ENCODE assay signal across 10 mouse cellular contexts in the genomic region with DNA sequence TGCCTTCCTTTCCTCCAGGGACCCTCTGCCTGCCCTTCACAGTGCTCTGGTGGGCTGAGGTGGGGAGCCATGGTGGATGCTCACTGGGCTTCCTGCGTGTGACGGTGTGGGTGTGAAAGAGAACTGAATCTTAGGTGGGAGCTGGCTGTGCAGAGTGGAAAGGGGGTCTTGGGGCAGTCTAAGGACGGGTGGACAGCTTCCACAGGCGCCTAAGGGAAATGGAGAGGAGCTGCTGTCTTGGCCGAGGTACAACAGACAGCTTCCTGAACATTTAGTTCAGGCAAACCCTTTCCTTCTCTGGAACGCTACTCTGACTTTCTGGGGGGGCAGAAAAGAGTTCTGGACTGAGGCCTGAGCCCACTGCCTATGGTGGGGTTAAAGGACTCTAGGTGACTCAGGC. TPM values are rescaled to one million over a fixed set of nuclear protein-coding genes. Genes with fewer than 3 reads are reported as not detected.
DNase-seq lines count a peak whose midpoint lies in the region; ATAC-seq and TF ChIP-seq lines count a peak whose summit lies in the region.
"Had no signal": no experiment of that assay in that cellular context is flagged by ENCODE, and none has a peak within 500 bp of the region (broad histone marks: within the 10 kb centered on the region; RNA-seq: fewer than 3 reads in every experiment).

No protein-coding gene starts in this region.

- no peak overlapping the region for H3K27ac ChIP-seq in midbrain, embryonic 13.5 days
- H3K27ac ChIP-seq in midbrain, embryonic 14.5 days (replicated peaks; ENCODE audit: low read depth, low read length) = no peak overlapping the region
- peak overlapping the region; percentile 0; the same call in 1 of the 2 replicates for H3K27ac ChIP-seq in intestine, postnatal 0 days (ENCODE audit: low read depth, low read length)
- no peak overlapping the region for H3K27ac ChIP-seq in small intestine, adult 2 months (ENCODE audit: insufficient read depth, low read depth, low read length)
- H3K27ac ChIP-seq: layer of hippocampus, adult 2 months had no signal

- peaks cover 23% of the 10 kb centered on the region for H3K4me1 ChIP-seq in midbrain, embryonic 13.5 days (replicated peaks)
- peaks cover 9% of the 10 kb centered on the region; the same call in 1 of the 2 replicates for H3K4me1 ChIP-seq in midbrain, embryonic 14.5 days (ENCODE audit: control insufficient read depth, insufficient read depth, low read length)
- H3K4me1 ChIP-seq in intestine, postnatal 0 days (replicated peaks; ENCODE audit: control insufficient read depth, insufficient read depth, low read length) = peaks cover 9% of the 10 kb centered on the region
- H3K4me1 ChIP-seq in small intestine, adult 2 months (ENCODE audit: control insufficient read depth, insufficient read depth, insufficient read length, low read length) = peaks cover 17% of the 10 kb centered on the region

- H3K9me3 ChIP-seq in midbrain, embryonic 13.5 days = no peaks in the 10 kb centered on the region
- no peaks in the 10 kb centered on the region for H3K9me3 ChIP-seq in midbrain, embryonic 14.5 days (ENCODE audit: control insufficient read depth, low read length)
- no peaks in the 10 kb centered on the region for H3K9me3 ChIP-seq in intestine, postnatal 0 days (ENCODE audit: control insufficient read depth)

- H3K27me3 ChIP-seq in midbrain, embryonic 13.5 days = no peaks in the 10 kb centered on the region
- H3K27me3 ChIP-seq in midbrain, embryonic 14.5 days (ENCODE audit: control insufficient read depth, insufficient read depth, low read length) = no peaks in the 10 kb centered on the region
- H3K27me3 ChIP-seq in intestine, postnatal 0 days (replicated peaks; ENCODE audit: control insufficient read depth, insufficient read depth, low read length) = no peaks in the 10 kb centered on the region
- H3K27me3 ChIP-seq in small intestine, adult 2 months (ENCODE audit: control insufficient read depth, insufficient read depth, low read length) = no peaks in the 10 kb centered on the region

- H3K36me3 ChIP-seq in midbrain, embryonic 13.5 days = peaks cover 10% of the 10 kb centered on the region
- peaks cover 3% of the 10 kb centered on the region; the same call in 1 of the 2 replicates for H3K36me3 ChIP-seq in midbrain, embryonic 14.5 days (ENCODE audit: control insufficient read depth, insufficient read depth, low read length)
- peaks cover 23% of the 10 kb centered on the region for H3K36me3 ChIP-seq in intestine, postnatal 0 days (ENCODE audit: control insufficient read depth, insufficient read depth)
- peaks cover 21% of the 10 kb centered on the region for H3K36me3 ChIP-seq in small intestine, adult 2 months (ENCODE audit: control insufficient read depth, insufficient read depth, low read length)

- TF ChIP-seq CTCF in intestine, postnatal 0 days (IDR thresholded peaks at IDR 0.05; ENCODE audit: low read depth) = no peak
- no peak for TF ChIP-seq CTCF in small intestine, adult 2 months (IDR thresholded peaks at IDR 0.05; ENCODE audit: extremely low read depth, insufficient read length, insufficient replicate concordance, low read depth, low read length)

- no peak for ATAC-seq in midbrain, embryonic 13.5 days
- no peak for ATAC-seq in midbrain, embryonic 14.5 days (ENCODE audit: low FRiP score, low TSS enrichment)
- ATAC-seq in intestine, postnatal 0 days = no peak
- ATAC-seq: activated CD4-positive, CD25-positive, alpha-beta regulatory T cell, adult 4 months had no signal

- H3K9ac ChIP-seq in midbrain, embryonic 13.5 days (replicated peaks) = peak overlapping the region; percentile 3; the same call in 1 of the 2 replicates
- H3K9ac ChIP-seq in midbrain, embryonic 14.5 days (replicated peaks; ENCODE audit: low read length) = no peak overlapping the region
- no peak overlapping the region for H3K9ac ChIP-seq in intestine, postnatal 0 days (ENCODE audit: low read depth, low read length)

- DNase-seq in heart, adult 11 months = peak; percentile 93
- DNase-seq in heart, postnatal 25 days (ENCODE audit: low spot score) = no peak
- no peak for DNase-seq in midbrain, embryonic 14.5 days
- DNase-seq in retina, postnatal 1 day = no peak
- DNase-seq in frontal cortex, postnatal 10 days (ENCODE audit: low spot score in 2 of 2) = no peak

- no peak overlapping the region for H3K4me3 ChIP-seq in midbrain, embryonic 13.5 days (replicated peaks)
- no peak overlapping the region for H3K4me3 ChIP-seq in midbrain, embryonic 14.5 days (replicated peaks; ENCODE audit: low read depth, low read length)
- peak overlapping the region; percentile 90 for H3K4me3 ChIP-seq in intestine, postnatal 0 days (ENCODE audit: low read depth, low read length)
- peak overlapping the region; percentile 39 for H3K4me3 ChIP-seq in small intestine, adult 2 months (ENCODE audit: low read depth, low read length)
- H3K4me3 ChIP-seq: layer of hippocampus, adult 2 months had no signal

- 89% methylated on average over 6 of the region's 6 CpGs for WGBS in midbrain, embryonic 13.5 days
- WGBS in midbrain, embryonic 14.5 days = 92% methylated on average over 6 of the region's 6 CpGs
- 69% methylated on average over 6 of the region's 6 CpGs for WGBS in intestine, postnatal 0 days
- WGBS in small intestine, adult 2 months = 66% methylated on average over 6 of the region's 6 CpGs

- intact Hi-C loops in heart, postnatal 25 days (cut with DNase I) = no loop called here

- no peak overlapping the region for H3K4me2 ChIP-seq in midbrain, embryonic 13.5 days (replicated peaks)
- no peak overlapping the region for H3K4me2 ChIP-seq in midbrain, embryonic 14.5 days (ENCODE audit: low read length)
- H3K4me2 ChIP-seq in intestine, postnatal 0 days (replicated peaks; ENCODE audit: low read depth) = peak overlapping the region; percentile 95

- no peak for TF ChIP-seq POLR2A in small intestine, adult 2 months (IDR thresholded peaks at IDR 0.05; ENCODE audit: low read depth, low read length)

RNA-seq across cellular contexts. Expression of gene Mocs1, which starts 2.0 kb away (rescaled TPM):
- 10 to 100 TPM; 20.8 to 21.4 TPM for total RNA-seq in heart, postnatal 25 days (2021)
- 3.3 and 3.5 TPM in 2 replicates for polyA plus RNA-seq in midbrain, embryonic 13.5 days (2015; fragmentation: Nextera tagmentation; extraction: Ambion mirVana)
- polyA plus RNA-seq in midbrain, embryonic 14.5 days (2014; fragmentation: Nextera tagmentation; extraction: Ambion mirVana) = 3.8 and 4.0 TPM in 2 replicates
- 9.7 and 11.1 TPM in 2 replicates for polyA plus RNA-seq in intestine, postnatal 0 days (2015; fragmentation: Nextera tagmentation; extraction: Ambion mirVana)
- polyA plus RNA-seq in small intestine, adult 2 months (2012; rRNA removed) = 57.0 and 73.1 TPM in 2 replicates

Comparison
In these comparisons a context has a peak if more than half of its experiments do, and no peak if none do; other contexts are left out.
1. H3K4me3 ChIP-seq: peak in intestine, postnatal 0 days (single experiment) and small intestine, adult 2 months (single experiment); none in midbrain, embryonic 13.5 days (single experiment) and midbrain, embryonic 14.5 days (single experiment).